Mouse (Mus musculus): ENCODE measurements around the gene Mrps18c.

Gene Mrps18c

GRCm38 (mm10) chr5:100828701-100829100 is 30.3 kb downstream of the Mrps18c start:
- no peak for DNase-seq

GRCm38 (mm10) chr5:100832680-100833079 is 34.3 kb downstream of the Mrps18c start:
- no peak for DNase-seq

- no peak for DNase-seq
Measured at GRCm38 (mm10) chr5:100833841-100834240, 35.4 kb downstream of the Mrps18c start.

- no peak for DNase-seq
Measured at GRCm38 (mm10) chr5:100835862-100836538, 37.6 kb downstream of the Mrps18c start.

DNA sequence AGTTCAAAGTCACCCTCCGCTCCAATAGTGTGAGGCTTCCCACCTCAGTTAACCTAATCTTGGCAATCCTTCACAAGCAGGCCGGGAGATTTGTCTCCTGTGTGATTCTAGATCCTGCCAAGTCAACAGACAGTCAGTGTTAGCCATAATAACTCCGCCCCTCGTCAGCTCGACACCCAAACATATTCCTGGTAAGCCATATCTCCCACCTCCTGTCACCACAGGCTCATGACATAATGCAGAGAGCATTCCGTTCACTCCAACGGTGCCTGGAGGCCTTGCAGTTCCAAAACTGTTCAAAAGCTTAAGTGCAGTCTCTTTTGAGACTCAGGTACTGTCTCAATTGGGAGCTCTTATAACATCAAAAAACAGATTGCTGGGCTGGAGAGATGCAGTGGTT is 39.5 kb downstream of the Mrps18c start:
- DNase-seq, result no peak

GRCm38 (mm10) chr5:100844485-100844884 is 46.1 kb downstream of the Mrps18c start:
- DNase-seq, result no peak

GRCm38 (mm10) chr5:100845485-100845847 is 47.0 kb downstream of the Mrps18c start, which contains the start of gene Gpat3:
Gene Gpat3 (plus strand): TSS chr5:100845713.
- peak; percentile 58 for DNase-seq

DNA sequence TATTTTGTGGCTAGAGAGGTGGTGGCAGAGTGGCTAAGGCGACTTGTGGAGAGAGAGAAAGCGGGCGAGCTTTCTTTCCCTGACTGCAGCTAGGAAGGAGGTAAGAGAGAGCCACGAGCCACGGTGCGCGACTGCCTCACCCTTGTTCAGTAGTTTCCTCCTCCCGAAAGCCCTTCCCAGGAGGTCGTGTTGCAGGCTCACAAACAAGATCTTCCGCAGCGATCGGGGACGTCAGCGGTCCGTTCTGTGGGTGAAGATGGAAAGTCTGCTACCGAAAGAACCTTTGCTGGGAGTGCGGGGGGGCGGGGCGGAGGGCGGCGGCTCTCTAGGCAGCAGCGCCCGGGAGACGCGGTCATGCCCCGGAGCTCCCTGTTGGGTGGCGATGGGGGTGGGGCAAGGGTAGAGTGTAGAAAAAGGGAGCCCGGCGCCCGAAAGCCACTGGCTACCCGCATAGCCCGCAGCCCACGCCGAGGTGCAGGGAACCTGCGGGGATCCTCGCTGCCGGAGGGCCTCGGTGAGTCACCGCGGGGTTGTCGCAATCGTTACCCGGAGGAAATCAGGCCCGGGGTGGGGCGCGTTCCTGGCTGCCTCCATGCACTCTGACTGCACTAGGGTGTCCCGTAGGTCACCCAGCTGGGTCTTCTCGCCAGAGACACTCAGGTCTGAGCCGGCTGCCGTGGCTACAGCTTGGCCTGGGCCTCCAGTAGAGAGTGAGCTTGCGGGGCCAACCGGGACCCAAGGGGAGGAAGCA is 47.6 kb downstream of the Mrps18c start:
- DNase-seq, result peak; percentile 74

DNA sequence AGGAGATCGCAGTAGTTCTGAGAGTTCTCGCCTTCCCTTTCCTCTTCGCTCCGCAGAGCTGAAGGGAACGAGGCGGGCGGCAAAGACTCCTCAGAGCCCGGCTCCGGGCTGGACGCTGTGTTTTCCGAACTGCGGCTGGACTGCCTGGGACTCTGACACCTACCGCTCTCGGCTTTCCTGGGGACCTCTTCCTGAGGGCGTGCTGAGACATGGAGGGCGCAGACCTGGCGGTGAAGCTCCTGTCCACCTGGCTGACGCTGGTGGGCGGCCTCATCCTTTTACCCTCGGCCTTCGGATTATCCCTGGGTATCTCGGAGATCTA is 48.1 kb downstream of the Mrps18c start:
- no peak for DNase-seq

- DNase-seq, result no peak
Measured at GRCm38 (mm10) chr5:100847143-100847542, 48.7 kb downstream of the Mrps18c start.

DNA sequence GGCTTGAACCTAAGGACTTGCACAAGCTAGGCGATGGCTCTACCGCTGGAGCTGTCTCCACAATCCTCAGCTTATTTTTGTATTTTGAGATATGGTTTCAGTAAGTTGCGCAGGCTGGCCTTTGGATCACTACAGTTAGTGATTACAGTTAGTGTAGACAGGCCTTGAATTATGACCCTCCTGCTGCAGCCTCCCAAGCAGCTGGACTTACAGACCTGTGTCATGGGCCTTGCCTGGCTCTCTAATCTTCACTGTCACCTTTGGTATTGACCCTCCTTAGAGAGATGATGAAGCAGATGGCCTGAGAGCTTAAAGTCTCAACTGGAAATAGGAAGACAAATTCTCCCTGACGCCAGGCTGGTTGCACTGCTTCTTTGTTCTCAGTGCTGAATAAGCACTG is 55.5 kb downstream of the Mrps18c start:
- DNase-seq, result no peak
